Mouse (Mus musculus): ENCODE results near the gene Hist1h2bj. TPM values are rescaled to one million over a fixed set of nuclear protein-coding genes. Genes with fewer than 3 reads are reported as not detected.
A peak's percentile ranks its signal among the peaks of the same experiment; 100 is the strongest.

Hist1h2bj gene
- 0.65 and 1.6 TPM in 2 replicates for polyA plus RNA-seq (2012; rRNA removed)

GRCm38 (mm10) chr13:22042568-22043502 is at the start of gene Hist1h2bj, which contains the start of gene Hist1h2ag:
Hist1h2bj (plus strand) TSS chr13:22043214.
Hist1h2ag (minus strand) TSS chr13:22042944.
- peak; percentile 56 for DNase-seq (ENCODE audit: low spot score)

GRCm38 (mm10) chr13:21993957-21994738 is 48.9 kb upstream of the Hist1h2bj start:
- no peak for DNase-seq (ENCODE audit: low spot score)

GRCm38 (mm10) chr13:21994896-21995295 is 48.1 kb upstream of the Hist1h2bj start:
- DNase-seq (ENCODE audit: low spot score): no peak

- no peak for DNase-seq (ENCODE audit: low spot score)
These were observed 47.6 kb upstream of the Hist1h2bj start for GRCm38 (mm10) chr13:21995331-21995914.

- no peak for DNase-seq (ENCODE audit: low spot score)
These were observed 46.7 kb upstream of the Hist1h2bj start for GRCm38 (mm10) chr13:21996101-21996839.

GRCm38 (mm10) chr13:21996840-21997185 is 46.2 kb upstream of the Hist1h2bj start:
- no peak for DNase-seq (ENCODE audit: low spot score)

DNA sequence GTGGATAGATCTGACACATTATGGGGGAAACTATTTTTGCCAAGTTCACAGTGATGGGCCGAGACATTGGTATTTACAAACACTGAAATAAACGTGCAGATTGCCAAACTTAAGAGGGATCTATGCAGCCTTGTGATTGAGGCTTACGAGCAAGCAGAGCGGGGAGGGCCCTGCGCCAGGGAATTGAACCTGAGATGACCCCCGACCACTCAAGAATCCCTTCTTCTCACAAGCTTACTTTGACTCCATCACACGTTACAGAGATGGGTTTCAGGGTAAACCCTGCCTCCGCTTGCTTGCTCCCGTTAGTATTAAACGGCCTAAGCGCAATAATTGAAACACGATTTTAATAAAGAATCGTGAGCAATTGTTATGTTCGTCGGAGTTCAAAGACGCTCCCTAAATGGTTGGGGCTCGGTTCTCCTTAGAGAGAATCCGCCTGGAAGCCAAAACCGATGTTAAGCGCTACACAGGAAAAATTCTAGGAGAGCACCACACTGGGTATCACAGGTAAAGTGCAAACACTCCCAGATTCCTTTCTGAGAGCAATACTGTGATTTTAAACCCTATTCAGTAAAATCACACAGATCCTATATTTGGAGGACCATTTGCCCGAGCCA is 45.7 kb upstream of the Hist1h2bj start:
- DNase-seq (ENCODE audit: low spot score): no peak

DNA sequence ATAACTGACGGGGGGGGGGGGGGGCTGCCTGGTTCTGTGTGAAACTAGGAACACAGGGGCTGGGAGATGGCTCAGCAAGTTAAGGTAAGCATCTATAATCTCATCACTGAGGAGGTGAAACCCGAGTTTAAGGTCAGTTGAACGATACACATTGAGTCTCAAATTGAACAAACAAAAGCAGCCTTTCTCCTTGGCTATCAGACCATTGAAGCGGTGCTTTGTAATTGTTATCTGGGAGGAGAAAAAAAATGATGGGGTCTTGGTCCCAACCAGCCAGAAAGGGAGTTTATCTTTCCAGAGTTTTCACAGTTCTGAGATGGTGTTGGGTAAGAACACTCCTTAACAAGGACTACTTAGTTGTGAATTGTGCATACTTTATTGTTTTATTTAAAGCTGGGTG is 45.2 kb upstream of the Hist1h2bj start:
- DNase-seq (ENCODE audit: low spot score): no peak

DNA sequence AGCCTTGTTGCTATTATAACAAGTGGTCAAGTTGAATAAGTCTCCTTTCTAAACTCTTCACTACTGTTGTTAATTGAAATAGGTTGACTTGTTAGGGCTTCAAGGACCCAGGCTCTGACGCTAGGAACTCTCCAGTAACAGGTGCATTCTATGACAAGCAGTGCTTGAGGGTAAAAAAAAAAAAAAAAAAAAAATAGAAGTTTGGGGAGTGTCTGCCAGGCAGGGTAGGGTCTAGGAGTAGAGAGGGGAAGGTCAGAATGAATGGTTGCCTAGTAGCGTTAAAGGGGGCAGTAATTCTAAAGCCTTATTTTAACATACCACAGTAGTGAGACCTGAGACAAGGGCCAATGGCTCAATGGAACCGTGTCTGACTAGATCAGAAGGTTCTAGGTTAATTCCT is 44.6 kb upstream of the Hist1h2bj start:
- DNase-seq (ENCODE audit: low spot score): no peak

- no peak for DNase-seq (ENCODE audit: low spot score)
These were observed 43.9 kb upstream of the Hist1h2bj start for GRCm38 (mm10) chr13:21999147-21999546.

DNA sequence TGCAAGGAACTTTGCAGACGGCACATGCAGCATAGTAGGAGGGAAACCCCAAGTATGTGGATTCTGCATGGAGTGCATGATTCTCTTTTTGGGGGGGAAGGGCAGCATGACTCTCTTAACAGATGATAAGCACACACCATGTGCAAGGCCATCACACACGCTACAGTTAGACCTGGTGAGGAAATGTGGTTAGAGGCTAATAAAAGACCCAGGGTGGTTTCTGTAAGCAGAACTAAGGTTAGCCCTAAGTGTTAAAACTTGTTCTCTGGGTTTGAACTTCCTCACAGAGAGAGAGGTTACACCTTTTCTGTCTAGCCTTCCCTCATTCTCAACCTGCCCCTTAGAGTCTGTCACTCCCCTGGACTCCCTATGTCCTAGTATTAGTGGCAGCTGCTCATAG is 41.7 kb upstream of the Hist1h2bj start:
- no peak for DNase-seq (ENCODE audit: low spot score)

- no peak for DNase-seq (ENCODE audit: low spot score)
These were observed 41.2 kb upstream of the Hist1h2bj start for GRCm38 (mm10) chr13:22001823-22002222.

GRCm38 (mm10) chr13:22005605-22006333 is 37.2 kb upstream of the Hist1h2bj start:
- peak; percentile 40 for DNase-seq (ENCODE audit: low spot score)

GRCm38 (mm10) chr13:22006334-22007120 is 36.5 kb upstream of the Hist1h2bj start:
- no peak for DNase-seq (ENCODE audit: low spot score)

- no peak for DNase-seq (ENCODE audit: low spot score)
These were observed 35.9 kb upstream of the Hist1h2bj start for GRCm38 (mm10) chr13:22007121-22007510.

DNA sequence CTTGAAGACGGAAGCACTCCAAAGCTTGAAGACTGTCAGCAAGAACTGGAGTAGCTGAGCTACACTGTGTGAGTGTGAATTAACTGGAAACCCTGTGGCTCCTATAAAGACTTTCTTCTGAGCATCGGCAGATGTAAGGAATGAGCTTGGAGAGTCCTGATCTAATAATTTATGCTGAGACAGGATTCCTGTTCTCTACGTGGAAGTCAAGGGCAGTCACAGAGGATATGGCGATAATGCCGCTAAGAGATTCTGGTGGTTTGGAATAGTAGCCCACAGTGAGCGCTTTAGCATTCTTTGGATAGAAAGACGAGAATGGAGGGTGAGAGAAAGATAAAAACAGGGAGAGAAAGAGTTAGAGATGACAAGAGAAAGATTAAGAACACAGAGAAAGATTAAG is 35.1 kb upstream of the Hist1h2bj start:
- no peak for DNase-seq (ENCODE audit: low spot score)

DNA sequence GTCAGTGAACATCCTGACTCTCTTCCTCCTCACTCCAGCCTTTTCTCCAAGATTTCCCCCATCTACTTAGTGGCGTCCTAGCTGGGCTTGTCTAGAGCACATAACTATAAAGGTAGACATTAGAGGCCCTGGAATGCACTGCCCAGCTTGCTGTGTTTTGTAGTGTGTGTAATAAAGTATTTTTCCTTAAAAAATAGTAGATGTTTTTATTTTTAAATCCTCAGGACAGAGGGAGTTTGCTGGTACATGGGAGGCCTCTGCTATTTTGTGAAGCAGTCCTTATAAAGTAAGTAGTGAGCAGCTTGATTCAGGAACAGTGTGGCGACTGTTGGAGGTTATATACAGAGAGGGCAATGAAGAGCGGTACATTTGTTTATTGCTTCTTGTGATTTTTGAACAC is 34.3 kb upstream of the Hist1h2bj start:
- no peak for DNase-seq (ENCODE audit: low spot score)

DNA sequence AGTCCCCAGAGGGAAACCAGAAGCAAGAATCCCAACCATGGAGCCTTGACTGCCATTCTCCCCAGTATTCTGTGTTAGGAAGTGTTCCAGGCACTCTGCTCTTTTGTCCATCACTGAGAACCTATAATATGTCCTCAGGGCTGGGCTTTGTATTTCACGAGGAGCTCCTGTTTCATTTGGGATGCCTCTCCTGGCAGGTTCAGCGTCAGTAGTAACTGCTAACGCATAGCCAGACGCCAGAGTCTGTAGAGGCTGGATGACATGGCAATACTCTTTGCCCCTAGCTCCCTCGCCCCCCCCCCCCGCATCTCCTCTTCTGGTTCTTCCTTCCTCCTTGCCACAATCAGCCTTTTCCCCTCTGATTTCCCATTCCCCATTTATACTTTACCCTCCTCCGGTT is 33.4 kb upstream of the Hist1h2bj start, which contains the start of gene Prss16:
Prss16 (minus strand) TSS at position 101 of the 400 bp plus-strand sequence.
- DNase-seq (ENCODE audit: low spot score): no peak

DNA sequence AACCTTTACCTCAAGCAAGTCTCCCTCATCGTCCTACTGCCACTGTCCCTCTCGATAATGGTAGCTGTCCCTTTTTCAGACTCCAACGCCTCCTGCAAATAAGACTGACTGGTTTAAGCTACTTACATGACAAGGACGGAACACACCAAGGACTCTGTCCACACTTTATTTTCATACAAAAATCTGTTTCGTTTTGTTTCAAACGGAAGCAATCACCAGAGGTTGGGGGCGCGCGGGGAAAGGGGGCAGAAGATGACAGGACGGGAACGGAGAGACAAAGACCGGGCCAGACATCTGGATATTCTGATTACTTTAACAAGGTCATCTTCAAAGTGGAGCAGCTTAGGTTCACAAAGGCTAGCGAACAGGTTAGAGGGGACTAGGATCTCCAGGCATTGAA is 29.3 kb upstream of the Hist1h2bj start:
- no peak for DNase-seq (ENCODE audit: low spot score)
